In the genomic region with DNA sequence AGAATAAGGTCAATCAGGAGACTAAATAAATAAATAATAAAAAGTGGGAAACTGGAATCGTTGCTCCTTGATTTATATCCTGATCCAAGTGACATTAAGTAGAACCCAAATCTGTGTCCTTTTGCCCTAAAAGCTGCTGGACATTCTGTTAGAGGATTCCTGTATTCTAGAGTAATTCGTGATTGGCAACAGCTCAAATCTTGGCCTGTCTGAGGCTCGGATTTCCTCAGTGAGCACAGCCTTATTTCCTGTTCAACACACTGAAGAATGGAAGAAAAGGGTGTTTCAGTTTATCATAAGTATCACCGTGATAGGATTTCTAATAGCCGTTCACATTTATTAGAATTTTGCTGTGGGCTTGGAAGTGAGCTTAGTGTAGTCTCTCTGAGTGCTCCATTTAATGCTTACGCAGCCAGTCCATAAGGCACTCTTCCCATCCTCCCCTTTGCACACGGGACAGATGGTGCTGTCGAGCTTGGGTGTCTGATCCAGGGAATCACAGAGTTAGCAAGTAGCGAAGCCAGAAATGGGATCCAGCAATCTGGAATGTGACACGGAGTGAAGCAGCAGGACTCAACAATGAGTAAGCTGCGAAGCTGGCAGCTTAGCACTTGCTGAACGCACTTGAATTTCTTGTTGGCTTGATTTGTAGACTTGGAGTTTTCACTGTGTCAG, we compare ENCODE assay signal across 13 mouse cellular contexts. TPM values are rescaled to one million over a fixed set of nuclear protein-coding genes. Genes with fewer than 3 reads are reported as not detected.
DNase-seq lines count a peak whose midpoint lies in the region; ATAC-seq and TF ChIP-seq lines count a peak whose summit lies in the region.
"Had no signal": no experiment of that assay in that cellular context is flagged by ENCODE, and none has a peak within 500 bp of the region (broad histone marks: within the 10 kb centered on the region; RNA-seq: fewer than 3 reads in every experiment).

No protein-coding gene starts in this region.

- H3K4me3 ChIP-seq in heart, embryonic 10.5 days: no peak overlapping the region
- H3K4me3 ChIP-seq in stomach, postnatal 0 days (ENCODE audit: low read depth, low read length): no peak overlapping the region
- H3K4me3 ChIP-seq in intestine, embryonic 16.5 days (ENCODE audit: low read length): no peak overlapping the region
- H3K4me3 ChIP-seq: embryonic facial prominence, embryonic 13.5 days; hindbrain, embryonic 13.5 days; midbrain, embryonic 10.5 days had no signal

- H3K27me3 ChIP-seq in heart, embryonic 10.5 days (ENCODE audit: insufficient read depth, poor library complexity, severe bottlenecking): no peaks in the 10 kb centered on the region
- H3K27me3 ChIP-seq in stomach, postnatal 0 days (ENCODE audit: control insufficient read depth, insufficient read depth, low read length): no peaks in the 10 kb centered on the region
- no peaks in the 10 kb centered on the region for H3K27me3 ChIP-seq in intestine, embryonic 16.5 days (replicated peaks; ENCODE audit: control insufficient read depth, insufficient read depth, low read length)
- H3K27me3 ChIP-seq: CH12.LX; embryonic facial prominence, embryonic 13.5 days; hindbrain, embryonic 13.5 days had no signal

- no peaks in the 10 kb centered on the region for H3K9me3 ChIP-seq in heart, embryonic 10.5 days
- H3K9me3 ChIP-seq in stomach, postnatal 0 days (ENCODE audit: control insufficient read depth, low read length): no peaks in the 10 kb centered on the region
- no peaks in the 10 kb centered on the region for H3K9me3 ChIP-seq in intestine, embryonic 16.5 days (ENCODE audit: control insufficient read depth, low read length)
- H3K9me3 ChIP-seq: embryonic facial prominence, embryonic 13.5 days; hindbrain, embryonic 13.5 days; midbrain, embryonic 10.5 days had no signal

- no peak for TF ChIP-seq EP300 in stomach, postnatal 0 days (optimal IDR thresholded peaks at IDR 0.05)

- 80% methylated on average over 12 of the region's 12 CpGs for WGBS in heart, embryonic 10.5 days
- WGBS in stomach, postnatal 0 days: 61% methylated on average over 12 of the region's 12 CpGs
- 76% methylated on average over 12 of the region's 12 CpGs for WGBS in intestine, embryonic 16.5 days

- no peak for ATAC-seq in erythroid progenitor cell, adult 5-6 weeks (replicated peaks; ENCODE audit: low FRiP score, poor library complexity, severe bottlenecking)
- ATAC-seq in stomach, postnatal 0 days (ENCODE audit: low FRiP score, low TSS enrichment): no peak
- ATAC-seq in intestine, embryonic 16.5 days: no peak

- H3K4me2 ChIP-seq in stomach, postnatal 0 days (replicated peaks; ENCODE audit: low read depth): no peak overlapping the region
- H3K4me2 ChIP-seq in intestine, embryonic 16.5 days (ENCODE audit: low read depth, low read length): no peak overlapping the region
- H3K4me2 ChIP-seq: embryonic facial prominence, embryonic 13.5 days; hindbrain, embryonic 13.5 days; liver, embryonic 11.5 days had no signal

- H3K36me3 ChIP-seq in heart, embryonic 10.5 days: no peaks in the 10 kb centered on the region
- no peaks in the 10 kb centered on the region for H3K36me3 ChIP-seq in stomach, postnatal 0 days (ENCODE audit: control insufficient read depth, insufficient read depth, low read length)
- no peaks in the 10 kb centered on the region for H3K36me3 ChIP-seq in intestine, embryonic 16.5 days (ENCODE audit: control insufficient read depth, insufficient read depth, low read length)
- H3K36me3 ChIP-seq: embryonic facial prominence, embryonic 13.5 days; hindbrain, embryonic 13.5 days; midbrain, embryonic 10.5 days had no signal

- no peak overlapping the region for H3K27ac ChIP-seq in heart, embryonic 10.5 days
- no peak overlapping the region for H3K27ac ChIP-seq in stomach, postnatal 0 days (replicated peaks)
- H3K27ac ChIP-seq in intestine, embryonic 16.5 days (ENCODE audit: low read length): no peak overlapping the region
- H3K27ac ChIP-seq: embryonic facial prominence, embryonic 13.5 days; hindbrain, embryonic 13.5 days; midbrain, embryonic 10.5 days had no signal

- peaks cover 4% of the 10 kb centered on the region; the same call in 1 of the 2 replicates for H3K4me1 ChIP-seq in heart, embryonic 10.5 days
- no peaks in the 10 kb centered on the region for H3K4me1 ChIP-seq in stomach, postnatal 0 days (replicated peaks; ENCODE audit: control insufficient read depth, insufficient read depth)
- no peaks in the 10 kb centered on the region for H3K4me1 ChIP-seq in intestine, embryonic 16.5 days (ENCODE audit: control insufficient read depth, insufficient read depth, low read length)
- H3K4me1 ChIP-seq: hindbrain, embryonic 13.5 days; midbrain, embryonic 10.5 days had no signal

- DNase-seq in heart, embryonic 10.5 days (ENCODE audit: low spot score): peak; percentile 42
- no peak for DNase-seq in heart, adult 9 months (ENCODE audit: low spot score in 2 of 2)
- DNase-seq in cerebellum, postnatal 14 days: peak; percentile 83 to 90
- peak; percentile 66 to 92 for DNase-seq in layer of hippocampus, postnatal 14 days (ENCODE audit: low spot score in 2 of 2)
- peak; percentile 80 for DNase-seq in right cerebral cortex, postnatal 25 days
- no peak for DNase-seq in stomach, postnatal 0 days (ENCODE audit: low spot score)

- no peak for TF ChIP-seq CTCF in stomach, postnatal 0 days (IDR thresholded peaks at IDR 0.05; ENCODE audit: low read depth)

- H3K9ac ChIP-seq in stomach, postnatal 0 days (ENCODE audit: low read length): no peak overlapping the region
- H3K9ac ChIP-seq in intestine, embryonic 16.5 days (ENCODE audit: low read depth, low read length): no peak overlapping the region
- H3K9ac ChIP-seq: embryonic facial prominence, embryonic 13.5 days; hindbrain, embryonic 13.5 days had no signal

RNA-seq across cellular contexts. Expression of gene Adamts18, which starts 25.0 kb away (rescaled TPM):
- polyA plus RNA-seq in heart, embryonic 10.5 days (2016; fragmentation: Nextera tagmentation; extraction: Ambion mirVana): 1.2 and 5.2 TPM in 2 replicates
- total RNA-seq in layer of hippocampus, postnatal 14 days (2021): 1 to 10 TPM; 5.9 to 7.1 TPM
- not detected in 2 replicates for total RNA-seq in erythroid progenitor cell, adult 5-6 weeks (2015; ENCODE audit: low replicate concordance)
- not detected in 2 replicates for total RNA-seq in erythroid progenitor cell, adult 5-6 weeks (2017; ENCODE audit: low replicate concordance)
- 0.53 and 0.90 TPM in 2 replicates for polyA plus RNA-seq in stomach, postnatal 0 days (2015; fragmentation: Nextera tagmentation; extraction: Ambion mirVana)
- 0.15 and 0.54 TPM in 2 replicates for polyA plus RNA-seq in intestine, embryonic 16.5 days (2015; fragmentation: Nextera tagmentation; extraction: Ambion mirVana)
- total RNA-seq: CH12.LX had no signal

Comparison
In these comparisons a context has a peak if more than half of its experiments do, and no peak if none do; other contexts are left out.
1. DNase-seq: peak in heart, embryonic 10.5 days (single experiment), cerebellum, postnatal 14 days (2 of 2), layer of hippocampus, postnatal 14 days (2 of 2) and right cerebral cortex, postnatal 25 days (single experiment); none in heart, adult 9 months (0 of 2) and stomach, postnatal 0 days (single experiment).